ENCODE assay signal across 17 mouse cellular contexts in genomic region chr11:39255425-39255824, GRCm38 (mm10).
"Had no signal": no experiment of that assay in that cellular context is flagged by ENCODE, and none has a peak within 500 bp of the region (broad histone marks: within the 10 kb centered on the region; RNA-seq: fewer than 3 reads in every experiment).

No protein-coding gene starts in this region.

- H3K27ac ChIP-seq: kidney, postnatal 0 days; layer of hippocampus, adult 2 months; left cerebral cortex, adult 2 months; liver, embryonic 13.5 days; stomach, postnatal 0 days had no signal

- H3K27me3 ChIP-seq: liver, embryonic 13.5 days had no signal

- H3K4me3 ChIP-seq: layer of hippocampus, adult 2 months; left cerebral cortex, adult 2 months; liver, embryonic 13.5 days had no signal

- H3K9me3 ChIP-seq: liver, embryonic 13.5 days had no signal

- DNase-seq: kidney, postnatal 25 days; layer of hippocampus, postnatal 36 days; liver, embryonic 13.5 days; lung, adult 2 months; lung, postnatal 14 days; lung, postnatal 4 days; midbrain, embryonic 14.5 days; right cerebral cortex, postnatal 14 days; right cerebral cortex, postnatal 4 days; thymus, adult 2 months; thymus, postnatal 14 days; thymus, postnatal 4 days had no signal

- H3K4me1 ChIP-seq: liver, embryonic 13.5 days had no signal

- H3K36me3 ChIP-seq: liver, embryonic 13.5 days had no signal

- H3K9ac ChIP-seq: liver, embryonic 13.5 days had no signal

- H3K4me2 ChIP-seq: liver, embryonic 13.5 days; midbrain, embryonic 11.5 days had no signal
